Mouse (Mus musculus): Measurements from ENCODE around the gene Rnf11.

- TF ChIP-seq CTCF (IDR thresholded peaks at IDR 0.05) (no peak), EP300 (IDR thresholded peaks at IDR 0.05) (no peak)
These were observed 8.7 kb downstream of the Rnf11 start for GRCm38 (mm10) chr4:109475577-109476553.
